Mouse (Mus musculus) ES-Bruce4 (cell line): Measurements from ENCODE around the gene Abca7.

Experiments
- EP300 ChIP-seq: IDR thresholded peaks from 2 replicates; pipeline ENCODE4 v1.6.1; 2011; ENCODE audit warnings: low read depth, low read length; ENCODE audit not compliant: insufficient read depth
- POLR2A ChIP-seq: IDR thresholded peaks from one replicate; pipeline ENCODE4 v1.8.1; 2011; ENCODE audit warnings: low read length; ENCODE audit not compliant: insufficient read depth

DNA sequence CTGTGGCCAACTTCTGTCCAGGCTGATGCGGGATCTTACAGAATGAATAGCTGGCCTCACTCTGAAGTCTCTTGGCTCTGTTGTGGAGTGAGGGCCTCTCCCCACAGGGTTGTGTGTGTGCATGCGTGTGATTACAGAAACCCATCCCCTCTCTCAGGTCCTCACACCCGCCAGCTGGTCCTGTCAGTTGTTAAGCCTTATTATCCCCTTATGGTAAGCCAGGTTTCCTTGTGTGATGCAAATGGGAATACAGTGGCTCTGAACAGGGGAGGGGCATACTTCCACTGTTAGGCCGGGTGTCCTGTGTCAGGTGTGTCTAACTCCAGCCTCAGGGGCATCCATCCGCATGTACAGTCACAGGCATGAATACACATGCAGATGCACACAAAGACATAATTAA lies 49.5 kb downstream of the Abca7 start:
- no peak for TF ChIP-seq POLR2A
- peak; percentile 97 for TF ChIP-seq EP300
